Mouse (Mus musculus) intestine, postnatal 0 days (tissue): ENCODE results near the gene Atn1. TPM values are rescaled to one million over a fixed set of nuclear protein-coding genes. Genes with fewer than 3 reads are reported as not detected.

Experiments
- ATAC-seq: fragments of 200-750 bp; cut with Nextera tagmentation; 2 replicates; pipeline ENCODE4 v1.8.0; 2017; ENCODE audit warnings: mild to moderate bottlenecking, moderate TSS enrichment, moderate library complexity
- H3K27ac ChIP-seq: fragments of 300-500 bp; sonication (generic); 2 replicates; pipeline ENCODE4 v1.5.1; 2014; ENCODE audit warnings: mild to moderate bottlenecking, low read depth, low read length, moderate library complexity
- H3K27me3 ChIP-seq: fragments of 300-500 bp; sonication (generic); replicated peaks from 2 replicates; pipeline ENCODE4 v1.6.1; 2014; ENCODE audit warnings: low read length, mixed read lengths; ENCODE audit not compliant: control insufficient read depth, insufficient read depth
- H3K36me3 ChIP-seq: fragments of 300-500 bp; sonication (generic); 2 replicates; pipeline ENCODE4 v1.6.1; 2014; ENCODE audit warnings: mild to moderate bottlenecking, moderate library complexity; ENCODE audit not compliant: control insufficient read depth, insufficient read depth
- H3K4me1 ChIP-seq: fragments of 300-500 bp; sonication (generic); replicated peaks from 2 replicates; pipeline ENCODE4 v1.6.1; 2014; ENCODE audit warnings: antibody characterized with exemption, low read length, mixed read lengths; ENCODE audit not compliant: control insufficient read depth, insufficient read depth
- H3K4me2 ChIP-seq: fragments of 300-500 bp; sonication (generic); replicated peaks from 2 replicates; pipeline ENCODE4 v1.6.1; 2014; ENCODE audit warnings: low read depth, mild to moderate bottlenecking, moderate library complexity
- H3K4me3 ChIP-seq: fragments of 300-500 bp; sonication (generic); 2 replicates; pipeline ENCODE4 v1.5.1; 2014; ENCODE audit warnings: low read depth, low read length
- H3K9ac ChIP-seq: fragments of 300-500 bp; sonication (generic); 2 replicates; pipeline ENCODE4 v1.6.1; 2014; ENCODE audit warnings: mild to moderate bottlenecking, low read depth, low read length
- H3K9me3 ChIP-seq: fragments of 300-500 bp; sonication (generic); 2 replicates; pipeline ENCODE4 v1.6.1; 2016; ENCODE audit warnings: mixed run types; ENCODE audit not compliant: control insufficient read depth
- CTCF ChIP-seq: sonication (generic); IDR thresholded peaks from 2 replicates; pipeline ENCODE4 v1.5.1; 2016; ENCODE audit warnings: low read depth, mild to moderate bottlenecking, control low read depth, antibody characterized with exemption, moderate library complexity
- WGBS: fragments of 180-500 bp; shearing (Covaris S2); extraction: QIAGEN DNeasy Blood & Tissue Kit; methylation state at CpG from one replicate; pipeline ENCODE4 v1.1.7; 2014; 5-methylcytosine and 5-hydroxymethylcytosine counted together
- polyA plus RNA-seq: library from polyadenylated mRNA; unstranded; fragments of >200 nt; fragmentation: Nextera tagmentation; extraction: Ambion mirVana; gene quantifications from 2 replicates; pipeline ENCODE4 v1.2.1, GENCODE M21; 2015

Gene Atn1
- polyA plus RNA-seq, 1 experiment from 2014 or later, result 8.4 TPM

DNA sequence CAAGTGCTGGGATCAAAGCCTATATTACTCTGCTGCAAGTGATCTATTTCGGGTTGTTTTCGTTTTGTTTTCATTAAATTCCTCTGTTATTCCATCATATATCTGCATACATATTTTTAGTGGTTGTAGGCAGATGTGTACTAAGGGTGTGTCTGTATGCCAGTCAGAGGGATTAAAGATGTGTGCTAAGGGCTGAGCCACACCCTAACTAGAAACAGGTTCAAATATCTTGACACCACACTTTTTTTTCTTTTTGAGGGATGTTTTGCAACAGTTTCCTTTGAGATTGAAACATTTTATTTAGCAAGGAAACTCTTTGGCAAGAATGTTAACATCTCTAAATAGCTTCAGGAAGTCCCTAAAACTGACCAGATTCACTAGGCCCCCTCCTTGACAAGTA is 39.9 kb upstream of the Atn1 start:
- Histone ChIP-seq H3K27ac (no peak overlapping the region), H3K4me3 (no peak overlapping the region), H3K4me2 (no peak overlapping the region), H3K36me3 (no peaks in the 10 kb centered on the region), H3K9ac (no peak overlapping the region), H3K4me1 (no peaks in the 10 kb centered on the region), H3K9me3 (no peaks in the 10 kb centered on the region), H3K27me3 (no peaks in the 10 kb centered on the region)
- WGBS, result 60% methylated on average over 2 of the region's 2 CpGs
- no peak for TF ChIP-seq CTCF
- no peak for ATAC-seq

DNA sequence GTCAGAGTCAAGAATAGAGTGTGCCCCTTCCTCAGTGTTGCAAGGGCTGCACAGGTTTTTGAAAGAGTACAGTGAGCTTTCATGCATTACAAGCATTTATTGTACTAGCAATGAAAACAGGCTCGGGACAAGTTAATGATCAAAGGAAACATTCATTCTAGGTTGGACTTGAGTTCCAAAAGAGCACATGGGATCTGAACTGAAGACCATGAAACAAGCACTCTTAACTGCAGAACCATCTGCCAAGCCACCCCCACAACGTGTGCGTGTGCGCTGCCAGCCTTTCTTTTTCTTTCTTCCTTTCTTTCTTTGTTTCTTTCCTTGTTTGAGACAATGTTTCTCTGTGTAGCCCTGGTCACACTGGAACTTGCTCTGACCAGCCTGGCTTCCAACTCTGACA is 39.5 kb upstream of the Atn1 start:
- no peaks in the 10 kb centered on the region for H3K36me3 ChIP-seq
- ATAC-seq, result no peak
- no peaks in the 10 kb centered on the region for H3K4me1 ChIP-seq
- no peak overlapping the region for H3K4me3 ChIP-seq
- no peaks in the 10 kb centered on the region for H3K9me3 ChIP-seq
- no peak overlapping the region for H3K27ac ChIP-seq
- no peak for TF ChIP-seq CTCF
- WGBS, result 64% methylated on average over 4 of the region's 4 CpGs
- no peak overlapping the region for H3K9ac ChIP-seq
- H3K4me2 ChIP-seq, result no peak overlapping the region
- no peaks in the 10 kb centered on the region for H3K27me3 ChIP-seq

GRCm38 (mm10) chr6:124791911-124792310 is 35.6 kb upstream of the Atn1 start:
- no peak overlapping the region for H3K4me3 ChIP-seq
- H3K4me2 ChIP-seq, result no peak overlapping the region
- WGBS, result 87% methylated on average over 3 of the region's 3 CpGs
- no peaks in the 10 kb centered on the region for H3K36me3 ChIP-seq
- no peaks in the 10 kb centered on the region for H3K4me1 ChIP-seq
- no peak overlapping the region for H3K27ac ChIP-seq
- ATAC-seq, result no peak
- no peak for TF ChIP-seq CTCF
- H3K9ac ChIP-seq, result no peak overlapping the region
- no peaks in the 10 kb centered on the region for H3K27me3 ChIP-seq
- H3K9me3 ChIP-seq, result no peaks in the 10 kb centered on the region

- Histone ChIP-seq H3K27me3 (no peaks in the 10 kb centered on the region), H3K27ac (no peak overlapping the region), H3K36me3 (no peaks in the 10 kb centered on the region), H3K4me1 (no peaks in the 10 kb centered on the region), H3K4me2 (no peak overlapping the region), H3K9me3 (no peaks in the 10 kb centered on the region), H3K4me3 (no peak overlapping the region), H3K9ac (no peak overlapping the region)
- no peak for TF ChIP-seq CTCF
- ATAC-seq, result no peak
- WGBS, result 60% methylated on average over 4 of the region's 4 CpGs
Measured at GRCm38 (mm10) chr6:124790121-124790520, 33.8 kb upstream of the Atn1 start.

GRCm38 (mm10) chr6:124789519-124789918 is 33.2 kb upstream of the Atn1 start:
- no peak overlapping the region for H3K4me3 ChIP-seq
- H3K9ac ChIP-seq, result no peak overlapping the region
- H3K4me2 ChIP-seq, result no peak overlapping the region
- no peaks in the 10 kb centered on the region for H3K36me3 ChIP-seq
- WGBS, result 77% methylated on average over 4 of the region's 4 CpGs
- H3K27ac ChIP-seq, result no peak overlapping the region
- no peaks in the 10 kb centered on the region for H3K4me1 ChIP-seq
- H3K27me3 ChIP-seq, result no peaks in the 10 kb centered on the region
- no peak for TF ChIP-seq CTCF
- ATAC-seq, result peak; percentile 45; the same call in 1 of the 2 replicates
- no peaks in the 10 kb centered on the region for H3K9me3 ChIP-seq

GRCm38 (mm10) chr6:124787722-124788121 is 31.4 kb upstream of the Atn1 start:
- TF ChIP-seq CTCF, result no peak
- Histone ChIP-seq H3K4me1 (no peaks in the 10 kb centered on the region), H3K4me3 (no peak overlapping the region), H3K36me3 (no peaks in the 10 kb centered on the region), H3K9me3 (no peaks in the 10 kb centered on the region), H3K9ac (no peak overlapping the region), H3K27me3 (no peaks in the 10 kb centered on the region), H3K4me2 (no peak overlapping the region), H3K27ac (no peak overlapping the region)
- no peak for ATAC-seq
- WGBS, result 65% methylated on average over 10 of the region's 10 CpGs
